Mouse (Mus musculus) olfactory bulb, adult 2 months (tissue): ENCODE data around the gene Gxylt2.

ENCODE experiments used
- CTCF ChIP-seq: fragments of 200-500 bp; IDR thresholded peaks from 2 replicates; pipeline ENCODE4 v1.5.1; 2012; ENCODE audit warnings: low read depth, mild to moderate bottlenecking, low read length, moderate library complexity; ENCODE audit not compliant: insufficient read depth
- POLR2A ChIP-seq: fragments of 200-500 bp; IDR thresholded peaks from 2 replicates; pipeline ENCODE4 v1.6.1; 2012; ENCODE audit warnings: mild to moderate bottlenecking, low read depth, low read length, moderate library complexity; ENCODE audit not compliant: insufficient read depth

- TF ChIP-seq POLR2A = no peak
- no peak for TF ChIP-seq CTCF
Observed at GRCm38 (mm10) chr6:100676461-100676860, 28.1 kb upstream of the Gxylt2 start.
